Mouse (Mus musculus) CH12.LX (cell line): Measurements from ENCODE around the gene Ube2ql1. TPM values are rescaled to one million over a fixed set of nuclear protein-coding genes. Genes with fewer than 3 reads are reported as not detected.

Source experiments
- DNase-seq: peaks from one replicate; pipeline ENCODE4 v3.0.0-alpha.2; 2013; ENCODE audit errors: extremely low read depth
- H3K27ac ChIP-seq: 2 replicates; pipeline ENCODE4 v1.5.1; 2012; ENCODE audit warnings: low read depth, mild to moderate bottlenecking, control low read depth, moderate library complexity; ENCODE audit not compliant: insufficient read depth
- H3K27me3 ChIP-seq: replicated peaks from 2 replicates; pipeline ENCODE3; 2012; ENCODE audit warnings: inconsistent platforms
- H3K36me3 ChIP-seq, 2 experiments: replicated peaks in 1 of 2; 2 replicates each; pipeline versions ENCODE3 to v1.6.1; 2012; ENCODE audit warnings: inconsistent platforms in 1 of 2, low read length in 1 of 2, mild to moderate bottlenecking in 1 of 2, mixed read lengths in 1 of 2, moderate library complexity in 1 of 2; ENCODE audit not compliant: control insufficient read depth in 1 of 2, insufficient read depth in 1 of 2
- H3K4me1 ChIP-seq, 2 experiments: 2 replicates each; pipeline ENCODE4 v1.6.1; 2012; ENCODE audit warnings: inconsistent platforms in 1 of 2, moderate library complexity in 1 of 2; ENCODE audit not compliant: insufficient read depth in 2 of 2, control insufficient read depth in 1 of 2
- H3K4me2 ChIP-seq: 2 replicates; pipeline ENCODE4 v1.6.1; 2012; ENCODE audit warnings: low read depth, mild to moderate bottlenecking, control low read depth; ENCODE audit not compliant: poor library complexity, insufficient read depth, severe bottlenecking
- H3K4me3 ChIP-seq, 3 experiments: fragments of 150-350 bp in 1 of 3; sonication (generic) in 1 of 3; replicated peaks in 1 of 3; 2 replicates each; pipeline versions ENCODE3 to v1.5.1; 2011 to 2012; ENCODE audit warnings: low read depth in 2 of 3, low read length in 2 of 3, mild to moderate bottlenecking in 2 of 3, moderate library complexity in 2 of 3, control low read depth in 1 of 3, improper control_type of control experiment in 1 of 3, inconsistent platforms in 1 of 3, mixed read lengths in 1 of 3; ENCODE audit not compliant: poor library complexity in 1 of 3
- H3K79me2 ChIP-seq: replicated peaks from 2 replicates; pipeline ENCODE4 v1.6.1; 2012; ENCODE audit warnings: mild to moderate bottlenecking, moderate library complexity; ENCODE audit not compliant: control insufficient read depth, poor library complexity, insufficient read depth, severe bottlenecking; ENCODE audit errors: extremely low read depth
- H3K9ac ChIP-seq: 2 replicates; pipeline ENCODE4 v1.6.1; 2012; ENCODE audit warnings: low read depth, mild to moderate bottlenecking, control low read depth, moderate library complexity; ENCODE audit not compliant: insufficient read depth
- H3K9me3 ChIP-seq: replicated peaks from 2 replicates; pipeline ENCODE3; 2012; ENCODE audit warnings: low read length, inconsistent platforms, mixed read lengths
- BHLHE40 ChIP-seq: IDR thresholded peaks from 2 replicates; pipeline ENCODE4 v1.6.1; 2011; ENCODE audit warnings: mild to moderate bottlenecking, low read depth, low read length, improper control_type of control experiment
- CHD1 ChIP-seq: IDR thresholded peaks from 2 replicates; pipeline ENCODE4 v1.6.1; 2012; ENCODE audit warnings: low read depth, low read length, improper control_type of control experiment, inconsistent platforms
- CHD2 ChIP-seq: IDR thresholded peaks from 2 replicates; pipeline ENCODE4 v1.6.1; 2011; ENCODE audit warnings: low read length, improper control_type of control experiment
- CTCF ChIP-seq, 2 experiments: IDR thresholded peaks in 1 of 2; conservative IDR thresholded peaks in 1 of 2; 2 replicates each; pipeline ENCODE4 v1.5.1; 2011 to 2012; ENCODE audit warnings: low read depth in 2 of 2, low read length in 2 of 2, improper control_type of control experiment in 1 of 2, inconsistent platforms in 1 of 2, mild to moderate bottlenecking in 1 of 2, moderate library complexity in 1 of 2
- JUN ChIP-seq: IDR thresholded peaks from 2 replicates; pipeline ENCODE4 v1.6.1; 2011; ENCODE audit warnings: low read depth, mild to moderate bottlenecking, low read length, improper control_type of control experiment, moderate library complexity; ENCODE audit not compliant: insufficient read depth
- MAFK ChIP-seq: IDR thresholded peaks from 2 replicates; pipeline ENCODE4 v1.6.1; 2011; ENCODE audit warnings: low read length, improper control_type of control experiment; ENCODE audit not compliant: insufficient replicate concordance
- MAX ChIP-seq: IDR thresholded peaks from 2 replicates; pipeline ENCODE4 v1.6.1; 2011; ENCODE audit warnings: low read length, improper control_type of control experiment
- MAZ ChIP-seq: IDR thresholded peaks from 2 replicates; pipeline ENCODE4 v1.6.1; 2012; ENCODE audit warnings: low read depth, mild to moderate bottlenecking, inconsistent platforms, low read length, improper control_type of control experiment, moderate library complexity
- MXI1 ChIP-seq: IDR thresholded peaks from 2 replicates; pipeline ENCODE4 v1.6.1; 2011; ENCODE audit warnings: mild to moderate bottlenecking, low read depth, low read length, improper control_type of control experiment
- NELFE ChIP-seq: IDR thresholded peaks from 2 replicates; pipeline ENCODE4 v1.6.1; 2011; ENCODE audit warnings: low read depth, low read length, improper control_type of control experiment
- PAX5 ChIP-seq: IDR thresholded peaks from 2 replicates; pipeline ENCODE4 v1.6.1; 2012; ENCODE audit warnings: low read length, inconsistent platforms, mixed read lengths
- POLR2A ChIP-seq: IDR thresholded peaks from 2 replicates; pipeline ENCODE4 v1.6.1; 2011; ENCODE audit warnings: low read depth, mild to moderate bottlenecking, improper control_type of control experiment, low read length
- RAD21 ChIP-seq: IDR thresholded peaks from 2 replicates; pipeline ENCODE4 v1.6.1; 2011; ENCODE audit warnings: low read depth, mild to moderate bottlenecking, low read length, improper control_type of control experiment, moderate library complexity
- RCOR1 ChIP-seq: conservative IDR thresholded peaks from 2 replicates; pipeline ENCODE4 v1.6.1; 2012; ENCODE audit warnings: low read depth, mild to moderate bottlenecking, inconsistent platforms, low read length, improper control_type of control experiment
- UBTF ChIP-seq: IDR thresholded peaks from 2 replicates; pipeline ENCODE4 v1.6.1; 2012; ENCODE audit warnings: low read depth, mild to moderate bottlenecking, inconsistent platforms, low read length, improper control_type of control experiment, moderate library complexity
- USF1 ChIP-seq: IDR thresholded peaks from 2 replicates; pipeline ENCODE4 v1.6.1; 2014; ENCODE audit warnings: low read depth, mild to moderate bottlenecking, inconsistent platforms, low read length, improper control_type of control experiment
- ZC3H11A ChIP-seq: IDR thresholded peaks from 2 replicates; pipeline ENCODE4 v1.6.1; 2012; ENCODE audit warnings: low read depth, mild to moderate bottlenecking, inconsistent platforms, low read length, improper control_type of control experiment
- ZKSCAN1 ChIP-seq: IDR thresholded peaks from 2 replicates; pipeline ENCODE4 v1.6.1; 2012; ENCODE audit warnings: low read depth, inconsistent platforms, low read length, improper control_type of control experiment, borderline replicate concordance
- ZMIZ1 ChIP-seq: IDR thresholded peaks from 2 replicates; pipeline ENCODE4 v1.6.1; 2012; ENCODE audit warnings: low read depth, mild to moderate bottlenecking, inconsistent platforms, low read length, improper control_type of control experiment
- ZNF384 ChIP-seq: IDR thresholded peaks from 2 replicates; pipeline ENCODE4 v1.6.1; 2012; ENCODE audit warnings: low read depth, low read length, improper control_type of control experiment, inconsistent platforms
- dilution Hi-C: fragments of 300-500 bp; cut with MboI; formaldehyde crosslinking; loops from 2 replicates; pipeline ENCODE4 v1.14.3; 2020; ENCODE audit warnings: low sequenced_read_pairs; ENCODE audit not compliant: extremely low pct_unique_long_range_greater_than_20kb, extremely low pct_ligation_motif_present
- in situ Hi-C: fragments of 300-500 bp; cut with MboI; formaldehyde crosslinking; loops from 3 replicates; pipeline ENCODE4 v1.14.3; 2019; ENCODE audit warnings: low sequenced_read_pairs, low pct_ligation_motif_present, low pct_unique_long_range_greater_than_20kb, mixed read lengths
- polyA plus RNA-seq: library from polyadenylated mRNA; unstranded; fragments of >175 nt; gene quantifications from 2 replicates; pipeline ENCODE4 v1.2.1, GENCODE M21; 2012; ENCODE audit warnings: low read depth; ENCODE audit not compliant: insufficient read length
- total RNA-seq, 2 experiments: library from RNA; depleted of rRNA; stranded (reverse); fragments of 300-350 nt in 1 of 2; fragments of >200 nt in 1 of 2; gene quantifications; 2 replicates each; pipeline ENCODE4 v1.2.3; 2012 to 2014

Ube2ql1 gene
- total and polyA plus RNA-seq, 3 experiments, result not detected

DNA sequence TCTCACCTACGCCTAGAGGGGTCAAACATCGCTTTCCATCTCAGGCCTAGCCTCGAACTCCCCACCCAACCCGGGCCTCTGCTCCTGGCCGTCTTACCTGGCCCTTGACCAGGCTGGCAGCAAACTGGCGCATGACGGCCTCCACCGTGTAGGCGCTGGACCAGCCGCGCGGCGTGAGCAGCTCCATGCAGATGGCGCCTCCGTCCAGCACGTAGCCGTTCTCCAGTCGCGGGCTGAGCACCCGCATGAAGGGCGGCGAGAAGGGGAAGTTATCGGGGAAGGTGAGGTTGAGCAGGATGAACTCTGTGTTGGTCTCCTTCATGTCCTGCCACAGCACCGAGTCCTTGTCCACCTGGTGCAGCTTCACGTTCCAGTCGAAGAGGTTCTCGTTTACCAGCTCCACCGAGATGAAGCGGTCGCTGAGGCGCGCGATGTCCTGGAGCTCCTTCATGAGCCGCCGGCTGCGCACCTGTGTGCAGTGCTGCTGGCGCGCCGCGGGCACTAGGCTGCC is 1.2 kb downstream of the Ube2ql1 start:
- H3K27me3 ChIP-seq, result peaks cover 9% of the 10 kb centered on the region
- H3K4me1 ChIP-seq, result no peaks in the 10 kb centered on the region
- no peak for TF ChIP-seq POLR2A
- no peak for TF ChIP-seq CHD1
- TF ChIP-seq RAD21, result no peak
- TF ChIP-seq NELFE, result no peak
- no peak for TF ChIP-seq MXI1
- no peak for TF ChIP-seq UBTF
- H3K79me2 ChIP-seq, result no peaks in the 10 kb centered on the region
- no peak overlapping the region for H3K9ac ChIP-seq
- no peak overlapping the region for H3K4me3 ChIP-seq
- DNase-seq, result no peak
- dilution Hi-C loops (no loop called here), in situ Hi-C loops (no loop called here)
- no peak overlapping the region for H3K4me2 ChIP-seq
- peaks cover 28% of the 10 kb centered on the region for H3K9me3 ChIP-seq
- no peaks in the 10 kb centered on the region for H3K36me3 ChIP-seq
- no peak overlapping the region for H3K27ac ChIP-seq

DNA sequence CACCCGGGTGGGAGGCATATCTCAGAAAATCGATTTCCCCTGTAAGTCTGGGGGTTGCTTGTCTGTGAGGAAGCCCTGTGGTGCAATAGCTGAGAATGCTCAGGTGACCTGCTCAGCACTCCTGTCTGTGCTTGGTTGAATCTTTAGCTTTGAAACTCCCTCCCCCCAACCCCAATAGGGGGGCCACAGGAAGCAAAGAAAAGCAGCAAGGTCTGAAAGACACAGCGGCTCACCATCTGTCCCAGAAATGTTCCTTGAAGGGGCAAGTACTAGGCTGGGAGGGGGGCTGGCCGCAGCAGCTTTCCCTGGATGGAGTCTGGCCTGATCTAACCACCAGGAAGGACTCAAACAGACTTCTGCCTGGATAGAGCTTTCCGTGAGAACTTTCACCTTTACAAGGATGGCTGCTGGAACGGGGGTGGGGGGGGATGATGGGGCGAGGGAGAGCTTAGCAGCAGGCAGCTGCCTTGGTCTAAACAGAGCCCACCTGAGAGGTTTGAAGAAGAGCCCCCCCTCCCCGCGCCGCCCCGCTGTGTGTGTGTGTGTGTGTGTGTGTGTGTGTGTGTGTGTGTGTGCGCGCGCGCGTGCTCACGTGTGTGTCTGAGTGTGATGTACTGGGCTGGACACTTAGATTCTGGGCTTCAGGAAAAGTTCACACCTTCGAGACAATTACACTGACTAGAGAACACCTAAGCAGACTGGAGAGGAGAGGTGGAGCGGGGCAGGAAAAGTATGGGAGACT is 2.1 kb downstream of the Ube2ql1 start:
- Histone ChIP-seq H3K9ac (no peak overlapping the region), H3K4me1 (no peaks in the 10 kb centered on the region), H3K27ac (no peak overlapping the region), H3K4me3 (no peak overlapping the region), H3K9me3 (peaks cover 28% of the 10 kb centered on the region), H3K4me2 (no peak overlapping the region), H3K36me3 (no peaks in the 10 kb centered on the region), H3K27me3 (peaks cover 11% of the 10 kb centered on the region), H3K79me2 (no peaks in the 10 kb centered on the region)
- dilution Hi-C loops, result no loop called here
- TF ChIP-seq CHD2 (no peak), RCOR1 (no peak), BHLHE40 (no peak), ZNF384 (no peak), CHD1 (no peak), CTCF (conservative IDR thresholded peaks at IDR 0.05 in 1 of 2, IDR thresholded peaks at IDR 0.05 in 1 of 2; ENCODE audit: low read depth in 2 of 2, low read length in 2 of 2) (no peak), UBTF (no peak), JUN (no peak), MAFK (no peak), USF1 (no peak), MAX (no peak), ZKSCAN1 (no peak), MAZ (no peak), ZMIZ1 (no peak), PAX5 (no peak), ZC3H11A (no peak)
- in situ Hi-C loops, result no loop called here
- no peak for DNase-seq
